Mouse (Mus musculus) heart, adult 11 months (tissue): ENCODE data around the gene Slc48a1.
A peak's percentile ranks its signal among the peaks of the same experiment; 100 is the strongest.

Experiments
- DNase-seq: peaks from one replicate; pipeline ENCODE4 v3.0.0; 2022

Slc48a1 gene

DNA sequence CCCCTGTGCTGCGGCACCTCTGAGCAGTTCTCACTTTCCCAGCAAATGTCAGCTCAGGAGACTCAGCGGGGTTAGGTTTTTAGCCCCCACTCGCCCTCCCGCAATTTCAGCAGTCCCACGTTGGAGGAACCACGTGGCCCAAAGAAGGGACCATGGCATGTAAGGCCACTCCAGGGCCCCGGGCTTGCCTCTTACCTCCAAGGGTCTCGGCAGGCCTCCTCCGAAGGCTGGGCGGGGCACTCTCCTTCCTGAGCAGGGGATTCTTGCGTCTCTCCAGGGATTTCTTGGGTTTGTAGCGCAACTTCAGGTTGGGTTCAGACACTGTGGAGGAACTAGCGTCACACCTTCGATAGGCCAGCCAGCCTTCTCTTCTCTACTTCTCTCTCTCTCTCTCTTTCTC lies 30.9 kb downstream of the Slc48a1 start:
- peak; percentile 92 for DNase-seq

DNA sequence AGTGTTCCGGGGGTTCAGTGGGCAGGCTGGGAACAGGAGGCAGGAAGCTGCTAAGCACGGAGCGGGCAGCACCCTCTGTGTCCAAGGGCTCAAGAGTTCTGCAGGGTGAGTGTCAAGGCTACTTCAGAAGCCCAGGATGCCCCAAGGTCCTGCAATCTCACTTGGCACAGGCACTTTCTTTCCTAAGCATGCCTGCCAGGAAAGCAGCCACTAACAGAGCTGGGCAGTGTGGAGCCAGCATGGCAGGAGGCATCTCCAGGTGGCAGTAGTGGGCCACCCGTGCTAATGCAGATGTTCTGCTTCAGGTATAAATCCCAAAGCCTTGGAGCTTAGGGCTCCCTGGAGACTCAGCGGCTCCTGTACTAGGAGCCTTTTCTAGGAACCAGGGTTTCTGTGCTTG lies 31.6 kb downstream of the Slc48a1 start:
- DNase-seq, result peak; percentile 94

DNA sequence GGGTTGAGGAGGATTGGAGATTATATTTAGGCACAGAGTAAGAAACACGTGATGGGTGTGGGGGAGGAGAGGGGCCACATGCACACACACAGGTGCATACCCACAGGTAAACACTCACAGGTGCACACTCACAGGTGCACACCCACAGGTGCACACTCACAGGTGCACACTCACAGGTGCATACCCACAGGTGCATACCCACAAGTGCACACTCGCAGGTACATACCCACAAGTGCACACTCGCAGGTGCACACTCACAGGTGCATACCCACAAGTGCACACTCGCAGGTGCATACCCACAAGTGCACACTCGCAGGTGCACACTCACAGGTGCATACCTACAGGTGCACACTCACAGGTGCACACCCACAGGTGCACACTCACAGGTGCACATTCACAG lies 32.1 kb downstream of the Slc48a1 start:
- DNase-seq, result no peak

DNA sequence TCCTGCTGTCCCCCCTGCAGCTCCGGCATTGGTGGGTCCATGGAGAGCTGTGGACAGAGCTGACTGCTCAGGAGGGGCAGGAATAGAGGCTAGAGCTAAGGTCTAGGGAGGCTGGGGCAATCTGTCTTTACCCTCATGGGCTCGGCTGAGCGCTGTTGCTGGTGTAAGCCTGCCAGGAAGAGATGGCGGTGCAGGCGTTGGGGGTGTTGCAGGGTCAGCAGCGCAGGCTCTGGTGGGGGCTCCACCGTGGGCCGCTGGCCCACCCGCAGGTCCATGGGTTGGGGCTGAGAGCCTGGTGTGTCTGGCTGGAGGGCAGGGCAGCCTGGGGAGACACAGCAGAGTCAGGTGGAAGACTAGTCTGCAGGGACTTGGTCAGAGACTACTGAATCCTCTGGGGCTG lies 33.0 kb downstream of the Slc48a1 start:
- peak; percentile 90 for DNase-seq

DNA sequence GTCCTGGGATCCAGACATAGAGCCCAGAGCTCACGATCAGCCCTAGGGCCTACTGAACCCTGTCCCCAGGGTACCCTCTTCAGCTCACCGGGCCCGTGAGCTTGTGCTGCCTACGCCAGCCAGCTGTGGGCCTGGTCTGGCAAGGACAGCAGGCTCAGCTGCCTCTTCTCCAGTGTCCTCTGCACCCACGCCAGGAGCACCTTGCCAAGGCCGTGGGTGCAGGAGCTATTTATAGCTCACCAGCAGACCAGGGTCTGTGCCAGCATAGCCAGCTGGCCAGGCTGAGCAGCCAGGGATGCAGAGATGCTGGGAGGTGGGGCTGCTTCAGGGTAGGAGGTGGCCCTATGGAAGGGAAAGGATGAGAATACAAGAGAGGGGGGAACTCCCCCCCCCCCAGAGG lies 33.8 kb downstream of the Slc48a1 start:
- peak; percentile 99 for DNase-seq

DNA sequence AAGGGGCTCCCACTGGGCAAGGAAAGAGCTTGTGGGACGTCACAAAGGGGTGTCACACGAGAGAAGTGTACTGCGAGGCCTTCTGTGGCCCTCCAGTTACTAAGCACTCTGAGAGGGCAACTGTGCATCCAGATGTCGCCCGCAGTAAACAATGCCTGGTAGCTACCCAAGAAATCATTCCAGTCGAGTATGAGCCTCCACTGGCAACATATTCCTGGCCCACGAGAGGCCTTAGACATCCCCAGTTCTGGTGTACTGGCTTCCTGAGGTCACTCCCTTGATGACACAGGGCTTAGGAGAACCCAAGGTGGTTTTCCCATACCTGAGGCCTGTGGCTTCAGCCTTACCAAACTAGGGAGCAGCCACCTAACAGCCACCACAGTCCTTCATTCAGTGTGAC lies 34.6 kb downstream of the Slc48a1 start:
- peak; percentile 92 for DNase-seq

DNA sequence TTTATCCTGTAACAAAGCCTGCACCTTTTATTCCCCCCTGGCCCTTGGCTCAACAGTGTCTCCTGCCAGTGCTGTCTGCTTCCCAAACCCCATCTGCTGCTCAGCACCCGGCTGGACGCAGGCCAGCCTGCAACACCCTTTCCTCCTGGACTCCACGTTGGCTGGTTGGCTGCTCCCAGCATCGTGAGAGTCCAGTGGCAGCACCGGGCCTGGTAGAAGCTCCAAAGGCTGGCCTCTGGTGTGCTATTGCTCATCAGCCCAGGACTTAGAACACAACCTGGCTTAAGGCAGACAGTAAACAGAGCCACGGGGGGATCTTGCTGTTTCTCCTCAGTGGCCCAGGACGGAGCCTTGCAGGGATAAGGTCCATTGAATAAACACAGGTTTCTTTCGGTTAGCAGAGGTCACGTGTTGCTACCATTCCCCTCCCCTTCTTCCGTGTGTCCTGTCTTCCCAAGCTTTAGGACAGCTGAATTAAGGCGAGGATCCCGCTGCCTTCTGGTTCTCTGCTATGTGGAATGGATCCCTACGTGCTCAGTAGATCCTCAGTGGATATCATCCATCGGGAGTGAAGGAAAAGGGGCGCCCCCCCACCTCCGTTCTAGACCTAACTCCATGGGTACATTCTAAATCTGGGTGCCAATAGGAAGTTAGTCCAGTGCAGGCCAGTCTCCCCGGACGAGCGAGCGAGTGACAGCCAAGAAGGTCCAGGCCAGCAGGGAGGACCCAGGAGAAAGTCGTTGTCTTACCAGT lies 35.3 kb downstream of the Slc48a1 start:
- DNase-seq, result peak; percentile 98

DNA sequence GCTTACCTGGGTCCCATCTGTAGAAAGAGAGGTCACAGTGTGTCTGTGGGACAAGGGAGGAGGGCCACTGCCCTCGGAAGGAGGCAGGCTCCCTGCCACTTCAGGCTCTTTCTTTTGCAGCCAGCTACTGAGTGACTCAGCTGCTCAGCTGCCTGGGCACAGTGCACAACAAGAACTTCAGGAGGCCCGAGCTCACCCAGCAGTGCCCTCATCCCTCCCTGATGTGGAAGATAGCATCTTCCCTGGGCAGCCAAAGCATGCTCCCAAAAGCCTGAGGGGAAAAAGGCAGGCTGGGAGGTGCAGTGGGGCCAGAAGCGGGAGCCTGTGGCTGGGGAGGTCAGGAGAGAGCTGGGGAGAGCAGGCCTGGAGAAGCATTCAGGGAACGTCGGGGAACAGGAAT lies 36.4 kb downstream of the Slc48a1 start:
- peak; percentile 92 for DNase-seq

DNA sequence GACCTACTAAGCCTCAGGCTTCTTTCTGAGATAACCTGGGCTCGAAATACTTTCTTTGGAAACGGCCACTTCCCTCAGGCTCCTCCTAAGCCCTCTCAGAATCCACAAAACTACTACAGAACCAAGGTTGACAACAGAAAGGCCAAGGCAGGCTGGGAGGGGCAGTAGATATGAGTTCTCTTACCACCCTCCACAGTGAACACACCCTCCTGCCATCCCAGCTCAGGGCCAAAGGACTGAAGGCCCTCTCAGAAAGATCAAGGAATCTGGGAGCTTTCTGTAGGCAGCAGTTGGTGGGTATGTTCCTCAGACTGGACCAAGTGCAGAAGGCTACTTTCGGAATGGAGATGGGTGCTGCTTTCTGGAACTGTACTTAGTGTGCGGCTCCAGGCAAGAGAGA lies 36.9 kb downstream of the Slc48a1 start:
- no peak for DNase-seq

DNA sequence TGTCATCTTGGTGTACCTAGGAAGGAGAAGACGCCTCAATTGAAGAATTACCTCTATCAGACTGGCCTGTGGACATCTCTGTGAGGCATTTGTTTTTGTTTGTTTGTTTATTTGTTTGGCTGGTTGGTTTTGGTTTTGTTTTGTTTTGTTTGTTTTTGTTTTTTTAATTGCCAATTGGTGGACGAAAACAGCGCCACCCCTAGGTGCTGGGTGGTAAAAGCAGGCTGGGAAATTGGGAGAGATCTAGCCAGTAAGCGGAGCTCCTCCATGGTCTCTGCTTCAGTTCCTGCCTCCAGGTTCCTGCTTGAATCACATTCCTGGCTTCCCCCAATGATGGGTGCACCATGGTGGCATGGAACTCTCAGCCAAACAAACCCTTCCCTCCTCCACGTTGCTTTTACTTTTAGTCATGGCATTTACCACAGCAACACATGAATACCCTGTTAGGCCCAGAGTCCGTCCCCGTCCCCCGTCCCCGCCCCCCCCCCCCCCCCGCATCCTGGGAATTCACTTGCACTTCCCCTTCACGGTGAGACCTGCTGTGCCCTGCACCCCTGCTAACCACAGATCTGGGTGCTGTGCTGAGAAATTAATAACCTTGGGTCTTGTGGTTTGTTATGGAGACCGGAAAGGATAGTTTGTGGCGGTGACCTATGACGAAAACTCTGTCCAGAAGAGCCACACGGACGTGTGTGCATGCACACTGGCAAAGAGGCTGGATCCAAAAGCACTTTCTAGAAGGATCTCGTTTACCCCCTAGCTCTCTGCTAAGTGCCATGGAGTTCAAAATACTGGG lies 38.1 kb downstream of the Slc48a1 start:
- DNase-seq, result no peak

DNA sequence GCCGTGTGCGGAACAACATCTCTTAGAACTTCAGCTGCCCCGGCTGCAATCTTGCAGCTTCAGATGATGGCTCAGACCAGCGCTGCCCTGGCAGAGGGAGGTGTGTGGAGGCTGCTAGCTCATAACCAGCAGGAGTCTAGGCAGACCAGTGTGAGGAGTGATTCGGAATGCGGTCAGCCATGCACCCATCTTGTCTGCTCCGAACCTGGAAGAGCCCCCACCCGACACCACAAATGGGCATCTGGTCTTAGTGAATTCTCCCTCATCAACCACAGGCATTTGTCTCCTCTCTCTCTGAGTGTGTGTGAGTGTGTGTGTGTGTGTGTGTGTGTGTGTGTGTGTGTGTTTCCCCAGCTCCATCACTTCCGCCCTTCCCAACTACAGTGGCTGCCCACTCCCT lies 41.6 kb downstream of the Slc48a1 start:
- DNase-seq, result peak; percentile 90

DNA sequence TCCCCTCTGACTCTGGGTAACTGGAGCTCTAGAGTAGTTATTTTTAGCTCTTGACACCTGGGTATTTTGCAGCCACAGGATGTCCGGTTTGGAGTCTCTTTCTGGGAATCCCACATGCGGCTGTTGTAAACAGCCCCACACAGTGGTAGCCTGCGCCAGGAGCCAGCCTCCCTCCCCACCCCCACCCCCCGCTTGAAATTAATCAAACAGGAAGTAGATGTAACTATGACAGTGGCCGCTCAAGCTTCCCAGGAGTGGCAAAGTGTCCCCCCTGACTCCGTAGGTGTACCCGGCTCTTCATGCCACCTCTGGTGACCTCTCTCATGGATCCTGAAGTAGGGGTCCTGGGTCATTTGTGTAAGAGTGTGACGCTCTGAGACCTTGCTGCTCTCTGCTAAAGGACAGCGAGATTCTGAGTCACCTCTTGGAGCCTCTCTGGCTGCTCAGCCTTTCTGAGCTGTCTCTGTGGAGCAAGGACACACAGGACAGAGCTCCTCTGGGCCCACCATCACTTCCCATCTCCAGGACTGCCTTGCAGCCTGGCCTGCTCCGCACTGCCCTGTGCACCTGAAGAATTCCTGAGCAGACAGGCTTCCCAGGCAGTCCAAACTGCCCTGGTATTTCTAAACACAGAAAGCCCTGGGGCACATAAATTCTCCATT lies 43.1 kb downstream of the Slc48a1 start:
- DNase-seq, result peak; percentile 98

DNA sequence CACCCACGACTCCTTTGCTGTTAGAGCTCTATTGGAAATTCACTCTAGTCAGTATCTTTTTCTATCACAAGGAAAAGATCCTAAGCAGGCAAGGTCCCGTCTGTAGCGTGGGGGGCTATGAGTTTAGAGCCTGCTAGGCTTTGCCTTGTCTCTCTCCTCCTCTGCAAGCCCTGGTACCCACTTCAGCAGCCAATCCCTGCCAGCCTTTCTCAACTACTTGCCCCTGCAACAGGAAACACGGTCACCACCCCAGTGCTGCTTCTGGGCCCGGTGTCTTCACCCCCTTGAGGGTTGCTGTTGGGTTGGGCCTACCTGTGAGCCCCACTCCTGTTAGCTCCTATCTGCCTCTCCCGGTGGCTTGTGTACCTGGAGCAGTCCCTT lies 43.7 kb downstream of the Slc48a1 start:
- peak; percentile 94 for DNase-seq

DNA sequence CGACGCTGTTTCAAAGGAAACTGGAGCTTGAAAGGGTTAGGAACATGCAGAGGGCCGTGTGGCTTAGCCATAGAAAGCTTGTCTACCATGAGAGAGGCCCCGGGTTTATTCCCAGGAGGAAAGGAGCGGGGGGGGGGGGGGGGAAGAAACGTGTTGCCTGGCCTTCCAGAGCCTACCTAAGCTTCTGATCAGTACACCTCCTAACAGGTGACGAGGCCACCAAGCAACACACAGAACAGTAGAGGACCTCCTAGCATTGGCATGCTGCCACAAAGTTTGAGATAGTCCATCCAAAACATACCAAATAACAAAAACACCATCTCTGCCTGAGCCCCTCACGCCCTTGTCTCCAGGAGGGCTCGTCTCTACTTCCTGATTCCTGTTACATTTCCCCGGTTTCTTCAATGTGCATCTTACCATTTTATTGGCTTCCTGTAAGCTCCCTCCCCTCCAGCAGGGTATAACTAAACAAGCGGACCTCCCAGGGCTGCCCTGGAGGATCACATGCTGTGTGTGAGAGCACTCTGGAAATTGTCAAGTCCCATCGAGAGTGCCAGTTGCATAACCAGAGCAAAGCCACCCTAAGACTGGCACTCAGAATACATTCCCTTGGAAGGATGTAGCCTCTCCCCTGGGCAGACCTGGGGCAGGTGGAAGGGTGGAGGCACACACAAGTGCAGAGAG lies 44.4 kb downstream of the Slc48a1 start:
- peak; percentile 95 for DNase-seq

DNA sequence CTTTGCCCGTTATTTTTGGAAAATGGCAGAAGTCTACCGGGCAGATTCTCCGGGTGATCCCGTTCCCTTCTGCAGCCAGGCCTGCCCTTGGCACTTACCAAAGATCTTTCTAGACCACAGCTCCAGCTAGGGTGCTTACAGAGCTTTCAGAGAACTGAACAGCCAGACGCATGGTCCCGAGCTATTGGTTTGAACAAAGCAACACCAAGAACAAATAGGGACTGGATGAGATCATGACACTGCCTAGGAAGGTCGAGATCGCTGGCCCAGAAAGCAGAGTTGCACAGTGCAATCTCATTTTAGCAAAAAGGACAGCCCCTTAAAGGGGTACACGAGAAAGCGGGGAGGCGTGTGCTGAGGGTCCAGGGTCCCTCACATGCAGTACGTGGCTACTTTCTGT lies 45.2 kb downstream of the Slc48a1 start:
- peak; percentile 90 for DNase-seq

DNA sequence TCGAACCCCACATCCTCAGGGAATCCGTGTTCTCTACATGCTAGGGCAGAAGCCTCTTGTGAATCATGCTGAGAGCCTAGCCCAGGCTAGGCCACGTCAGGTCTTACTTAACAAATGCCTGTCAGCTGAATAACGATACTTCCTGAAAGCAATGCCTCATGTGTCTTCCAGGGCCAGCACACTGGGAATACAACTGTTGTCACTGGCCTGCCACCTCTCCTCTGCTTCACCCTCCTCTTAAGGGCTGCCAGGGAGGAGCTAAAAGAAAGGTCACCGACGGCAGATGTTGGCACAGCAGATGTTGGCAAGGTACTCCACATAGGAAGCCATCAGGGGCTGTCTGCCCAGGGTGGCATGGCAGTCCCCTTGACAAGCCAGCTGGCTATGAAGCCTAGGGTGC lies 45.7 kb downstream of the Slc48a1 start:
- DNase-seq, result peak; percentile 98

DNA sequence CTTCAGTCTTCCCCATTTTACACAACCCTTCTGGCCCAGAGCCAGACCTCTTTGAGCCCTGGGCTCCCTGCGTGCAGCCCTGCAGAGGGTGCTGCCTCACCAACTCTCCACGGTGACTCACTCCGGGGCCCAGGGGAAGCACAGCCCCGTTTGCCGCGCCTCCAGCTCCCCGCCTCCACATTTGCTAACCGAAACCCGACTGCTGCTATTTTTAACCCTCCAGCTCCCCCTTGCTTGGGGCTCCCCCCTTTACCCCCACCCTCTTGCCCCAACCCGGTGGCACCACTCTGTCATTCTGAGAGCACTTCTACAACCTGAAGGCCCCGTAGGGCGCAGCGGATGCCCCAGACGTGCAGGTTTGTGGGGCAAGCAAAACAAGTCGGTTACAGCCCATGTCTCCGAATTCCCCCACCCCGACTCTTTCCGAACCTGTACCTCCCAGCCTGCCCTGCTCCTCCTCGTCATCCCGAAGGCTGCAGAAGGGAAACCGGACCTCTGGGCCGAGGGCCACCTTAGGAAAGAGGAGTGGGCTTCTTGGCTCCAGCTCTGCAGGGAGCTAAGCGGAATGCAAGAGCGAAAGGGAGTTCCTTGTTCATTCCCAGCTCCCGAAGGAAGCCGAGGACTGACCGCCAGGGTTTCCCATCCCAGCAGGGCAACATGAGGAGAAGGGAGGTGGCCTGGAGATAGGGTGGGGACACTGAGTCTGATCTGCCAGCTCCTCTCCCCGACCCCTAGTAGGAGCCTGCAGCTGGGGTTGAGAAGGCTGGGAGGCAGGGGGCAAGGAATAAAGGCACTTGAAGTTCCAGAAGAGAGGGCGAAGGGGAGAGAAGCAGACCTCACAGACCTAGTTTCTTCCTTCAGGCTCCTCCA lies 47.0 kb downstream of the Slc48a1 start:
- DNase-seq, result peak; percentile 99

DNA sequence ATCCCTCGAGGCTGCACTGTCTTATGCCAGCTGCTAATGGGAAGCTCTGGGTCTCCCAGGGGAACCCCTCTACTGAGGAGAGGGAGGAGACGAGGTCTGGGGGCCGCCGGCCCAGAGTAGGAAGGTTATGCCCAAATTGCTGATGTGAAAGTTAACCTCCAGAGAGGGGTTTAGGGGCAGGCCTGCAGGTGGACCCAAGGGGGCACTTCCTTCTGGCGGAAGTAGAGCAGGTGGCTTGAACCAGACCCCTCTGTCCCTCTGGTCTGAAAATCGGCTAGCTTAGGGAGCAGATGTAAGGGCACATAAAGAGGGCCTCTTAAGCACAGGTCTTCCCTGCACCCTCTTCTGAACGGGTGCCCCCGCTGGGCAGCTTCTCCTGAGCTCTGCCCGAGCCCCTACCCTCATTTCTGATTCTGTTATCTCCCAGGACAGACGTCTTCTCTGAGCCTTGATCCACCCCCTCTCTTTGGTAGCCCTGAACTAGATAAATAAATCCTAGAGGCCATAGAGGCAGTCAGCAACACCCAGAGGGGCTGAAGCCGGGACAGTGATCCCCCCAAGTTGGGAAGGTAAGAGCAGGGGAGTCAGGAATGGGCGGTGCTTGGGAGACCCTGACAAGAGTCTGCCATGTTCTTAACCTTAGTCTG lies 47.7 kb downstream of the Slc48a1 start:
- no peak for DNase-seq

DNA sequence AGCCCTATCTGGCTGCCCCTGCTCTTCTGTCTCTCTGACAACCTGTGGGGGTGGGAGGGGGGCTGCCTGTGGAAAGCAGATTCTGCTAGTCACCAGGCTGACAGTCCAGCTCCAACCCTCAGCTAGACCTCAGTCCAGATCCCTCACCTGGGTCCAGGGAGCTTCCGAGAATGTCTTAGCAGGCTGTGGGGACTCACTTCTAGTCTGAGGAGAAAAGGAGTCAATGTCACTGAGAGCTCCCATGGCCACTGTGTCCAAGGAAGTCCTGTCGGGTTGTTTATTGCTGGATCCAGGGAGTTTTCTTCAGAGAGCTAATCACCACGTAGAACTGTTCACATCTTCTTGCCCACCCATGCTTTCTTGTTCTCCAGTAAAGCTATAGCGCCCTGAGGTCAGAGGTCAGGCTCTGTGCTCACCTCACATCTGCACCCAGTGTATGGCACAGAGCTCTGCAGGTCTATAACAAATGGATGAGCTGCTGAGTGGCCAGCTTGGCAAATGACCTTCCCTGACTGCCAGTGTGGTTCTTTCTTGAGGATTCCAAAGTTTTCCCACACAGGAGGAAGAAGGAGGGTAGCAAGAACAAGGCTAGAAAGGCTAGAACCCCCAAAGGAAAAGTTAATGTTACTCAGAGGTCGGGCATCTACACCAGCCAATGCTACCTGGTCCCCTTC lies 48.4 kb downstream of the Slc48a1 start:
- DNase-seq, result peak; percentile 86

DNA sequence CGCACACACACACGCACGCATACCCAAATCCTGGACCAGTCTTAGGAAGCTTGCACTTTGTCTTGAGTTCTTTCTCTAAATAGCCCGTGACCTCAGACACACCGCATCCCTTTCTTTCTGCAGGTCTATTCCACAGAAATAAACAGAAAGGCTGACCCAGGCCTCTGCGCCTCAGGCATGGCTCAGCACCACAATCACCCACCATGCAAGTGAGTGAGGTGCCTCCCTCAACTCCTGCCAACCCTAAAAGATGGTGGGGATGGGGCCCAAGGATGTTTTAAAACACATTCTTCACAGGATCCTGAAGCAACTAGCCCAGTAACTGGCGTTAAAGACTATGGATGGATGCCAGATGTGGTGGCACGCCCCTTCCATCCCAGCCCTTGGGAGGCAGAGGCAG lies 49.1 kb downstream of the Slc48a1 start:
- DNase-seq, result peak; percentile 87

DNA sequence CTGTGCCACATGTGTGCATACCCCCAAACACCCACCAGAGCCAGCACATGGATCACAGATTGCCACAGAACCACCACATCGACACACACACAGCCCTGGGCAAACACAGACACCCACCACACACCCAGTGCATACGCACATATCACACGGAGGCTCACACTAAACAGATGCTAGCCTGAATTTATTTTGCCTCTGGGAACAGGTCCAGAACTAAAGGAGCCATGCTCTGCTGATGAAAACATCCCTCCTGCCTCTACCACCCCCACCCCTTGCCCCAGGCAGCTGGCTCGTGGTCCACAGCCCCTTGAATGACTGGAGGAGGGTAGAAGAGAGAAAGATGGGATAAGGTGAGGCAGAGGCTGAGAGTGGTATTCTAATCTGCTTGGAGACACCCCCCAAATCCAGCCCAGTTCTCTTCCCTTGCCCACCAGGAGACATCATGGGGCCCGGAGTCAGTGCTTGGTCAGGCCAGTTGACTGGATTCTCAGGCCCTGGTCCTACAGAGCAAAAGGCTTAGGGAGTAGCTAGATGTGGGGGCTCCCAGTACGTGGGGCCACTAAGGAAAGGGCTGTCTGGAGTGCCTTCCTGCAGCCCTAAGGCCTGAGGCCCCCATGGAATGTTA lies 50.0 kb downstream of the Slc48a1 start:
- peak; percentile 91 for DNase-seq
